Mouse (Mus musculus) heart, adult 18-20 months (tissue): ENCODE data around the gene Cyp2j7. TPM values are rescaled to one million over a fixed set of nuclear protein-coding genes. Genes with fewer than 3 reads are reported as not detected.
"Not testable (repeated sequence)": the region's sequence is repeated elsewhere in the genome, so short reads cannot be mapped to it uniquely, and the experiment has no call there.

Source experiments
- DNase-seq, 2 experiments: peaks; one replicate each; pipeline ENCODE4 v3.0.0; 2021 to 2022; ENCODE audit warnings: mixed read lengths in 1 of 2
- long read RNA-seq, 2 experiments: library from polyadenylated mRNA; stranded (forward); transcript quantifications; one replicate each; pipeline ENCODE4 v2.0.0; 2021
- total RNA-seq, 2 experiments: library from RNA; stranded (reverse); gene quantifications; 2 replicates each; pipeline ENCODE4 v1.2.3; 2021

The Cyp2j7 gene
- total RNA-seq: not detected
- long read RNA-seq, experiment 1: 0 reads
- long read RNA-seq, experiment 2: 0 reads

DNA sequence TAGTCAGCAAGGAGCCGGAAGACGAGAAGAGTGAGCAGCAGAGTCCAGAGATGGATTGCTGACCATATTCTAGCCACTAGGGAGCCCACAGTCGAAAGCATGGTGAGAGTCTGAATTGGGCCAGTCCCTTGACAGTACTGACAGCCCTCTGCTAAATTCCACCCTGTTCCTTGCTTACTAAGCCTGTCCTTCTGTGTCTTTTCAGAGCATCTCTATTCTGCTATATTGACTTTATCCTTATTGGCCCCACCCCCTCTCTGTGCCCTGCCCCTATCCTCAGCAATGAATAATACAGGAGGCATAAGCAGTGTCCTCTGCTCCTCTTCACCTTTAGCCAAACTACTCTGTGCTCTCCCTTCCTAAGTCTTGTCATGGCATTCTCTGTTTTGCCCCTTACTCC, at the start of gene Cyp2j7:
Gene Cyp2j7 (minus strand): TSS at position 101 of the 400 bp plus-strand sequence.
- DNase-seq: no peak

- DNase-seq: not testable (repeated sequence)
Measured at GRCm38 (mm10) chr4:96276896-96277295, 40.4 kb upstream of the Cyp2j7 start.

DNA sequence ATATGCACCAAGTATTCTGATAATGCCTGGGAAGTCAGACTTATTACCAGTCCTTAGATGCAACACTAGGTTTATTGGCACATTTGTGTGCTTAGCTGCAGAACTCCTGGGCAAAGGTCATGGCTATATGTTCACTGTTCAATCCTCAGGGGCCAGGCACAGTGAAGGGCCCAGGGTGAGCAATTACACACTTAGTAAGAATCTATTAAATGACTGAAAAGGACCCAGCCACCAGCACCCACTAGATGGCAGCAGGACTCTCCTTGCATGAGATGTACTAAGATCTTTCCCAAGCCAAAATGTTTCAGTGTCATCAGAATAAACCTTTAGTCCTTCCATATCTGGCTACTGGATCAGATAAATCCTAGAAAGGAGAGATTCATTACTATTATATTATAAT, 37.4 kb upstream of the Cyp2j7 start:
- peak; percentile 6 to 52 for DNase-seq

GRCm38 (mm10) chr4:96196701-96197100, 39.8 kb downstream of the Cyp2j7 start:
- DNase-seq: no peak

DNA sequence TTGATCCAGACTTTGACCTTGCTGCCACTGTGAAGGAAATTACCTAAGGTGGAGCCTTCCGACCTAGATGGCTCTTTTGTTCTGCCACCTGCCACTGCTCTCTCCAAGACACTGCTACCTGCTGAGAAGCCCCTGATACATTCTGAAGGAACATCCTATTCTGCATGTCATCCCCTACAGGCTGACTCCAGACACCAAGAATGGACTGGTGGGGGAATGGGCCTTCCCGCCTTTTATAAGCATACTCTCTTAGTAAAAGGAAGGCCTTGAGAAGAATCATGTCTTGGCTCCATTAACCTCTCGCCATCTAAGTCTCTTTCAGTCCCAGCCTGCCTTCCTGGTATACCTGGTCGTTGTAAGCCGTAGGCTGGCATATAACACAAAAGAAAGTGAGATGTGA, 47.1 kb downstream of the Cyp2j7 start:
- DNase-seq: not testable (repeated sequence)

- not testable (repeated sequence) for DNase-seq
Measured at GRCm38 (mm10) chr4:96188671-96189070, 47.8 kb downstream of the Cyp2j7 start.

GRCm38 (mm10) chr4:96188146-96188545, 48.3 kb downstream of the Cyp2j7 start:
- DNase-seq: not testable (repeated sequence)

DNA sequence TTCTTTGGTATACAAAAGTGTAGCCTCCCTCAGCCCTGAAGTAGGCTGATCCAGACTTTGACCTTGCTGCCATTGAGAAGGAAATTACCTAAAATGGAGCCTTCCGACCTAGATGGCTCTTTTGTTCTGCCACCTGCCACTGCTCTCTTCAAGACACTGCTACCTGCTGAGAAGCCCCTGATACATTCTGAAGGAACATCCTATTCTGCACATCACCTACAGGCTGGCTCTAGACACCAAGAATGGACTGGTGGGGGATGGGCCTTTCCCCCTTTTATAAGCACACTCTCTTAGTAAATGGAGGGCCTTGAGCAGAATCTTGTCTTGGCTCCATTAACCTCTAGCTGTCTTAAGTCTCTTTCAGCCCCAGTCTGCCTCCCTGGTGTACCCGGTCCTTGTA, 51.7 kb downstream of the Cyp2j7 start:
- not testable (repeated sequence) for DNase-seq

GRCm38 (mm10) chr4:96162839-96163238, 73.6 kb downstream of the Cyp2j7 start:
- DNase-seq: no peak

GRCm38 (mm10) chr4:96161575-96161974, 74.9 kb downstream of the Cyp2j7 start:
- DNase-seq: no peak

Other genes with a start within 250 kb of the Cyp2j7 start
- gene Cyp2j13, start 159.1 kb downstream of the Cyp2j7 start, total RNA-seq: not detected
- not detected for gene Cyp2j12, start 95.5 kb downstream of the Cyp2j7 start, total RNA-seq
- gene Cyp2j11, start 112.0 kb upstream of the Cyp2j7 start, total RNA-seq: not detected